Mouse (Mus musculus) brown adipose tissue, adult 24 weeks (tissue): ENCODE results near the gene Dcun1d2. TPM values are rescaled to one million over a fixed set of nuclear protein-coding genes. Genes with fewer than 3 reads are reported as not detected.
"Not testable (repeated sequence)": the region's sequence is repeated elsewhere in the genome, so short reads cannot be mapped to it uniquely, and the experiment has no call there.

Source experiments
- H3K27ac ChIP-seq: fragments of 200-500 bp; replicated peaks from 2 replicates; pipeline ENCODE4 v1.5.1; 2012; ENCODE audit warnings: low read depth, mild to moderate bottlenecking, low read length
- H3K4me1 ChIP-seq: fragments of 200-500 bp; 2 replicates; pipeline ENCODE4 v1.6.1; 2012; ENCODE audit warnings: low read length, mixed read lengths; ENCODE audit not compliant: control insufficient read depth, insufficient read depth, insufficient read length
- H3K4me3 ChIP-seq: fragments of 200-500 bp; 2 replicates; pipeline ENCODE4 v1.5.1; 2012; ENCODE audit warnings: low read depth, mild to moderate bottlenecking, low read length, moderate library complexity; ENCODE audit not compliant: insufficient read depth
- polyA plus RNA-seq: library from polyadenylated mRNA; stranded (reverse); fragments of >200 nt; gene quantifications from 2 replicates; pipeline ENCODE4 v1.2.4, GENCODE M21; 2012; ENCODE audit not compliant: missing spikeins, insufficient read depth, insufficient read length

The Dcun1d2 gene
- 21.1 and 24.8 TPM in 2 replicates for polyA plus RNA-seq

GRCm38 (mm10) chr8:13287692-13288623, at the start of gene Dcun1d2, which contains the start of gene Tmco3:
Gene Dcun1d2, minus strand, starts transcription at chr8:13288131.
Gene Tmco3, plus strand, starts transcription at chr8:13288190.
- H3K4me3 ChIP-seq = peak within 1 kb of the TSS; percentile 90
- peak within 1 kb of the TSS; percentile 97 for H3K27ac ChIP-seq
- H3K4me1 ChIP-seq = peaks cover 3% of the 10 kb centered on the region; the same call in 1 of the 2 replicates

- H3K27ac ChIP-seq = no peak overlapping the region
- peaks cover 3% of the 10 kb centered on the region; the same call in 1 of the 2 replicates for H3K4me1 ChIP-seq
- H3K4me3 ChIP-seq = no peak overlapping the region
Observed at GRCm38 (mm10) chr8:13337678-13338077, 49.7 kb upstream of the Dcun1d2 start.

GRCm38 (mm10) chr8:13337245-13337644, 49.3 kb upstream of the Dcun1d2 start:
- H3K27ac ChIP-seq, H3K4me1 ChIP-seq, H3K4me3 ChIP-seq: not testable (repeated sequence)

- Histone ChIP-seq H3K4me1 (0 out of 2 replicates have a peak, but pooled peaks cover 2% of the 10 kb centered on the region), H3K27ac (no peak overlapping the region), H3K4me3 (no peak overlapping the region)
Observed at GRCm38 (mm10) chr8:13334671-13335070, 46.7 kb upstream of the Dcun1d2 start.

GRCm38 (mm10) chr8:13326598-13326997, 38.7 kb upstream of the Dcun1d2 start:
- Histone ChIP-seq H3K4me1 (no peaks in the 10 kb centered on the region), H3K27ac (no peak overlapping the region), H3K4me3 (no peak overlapping the region)

GRCm38 (mm10) chr8:13316671-13317070, 28.7 kb upstream of the Dcun1d2 start:
- no peak overlapping the region for H3K27ac ChIP-seq
- no peak overlapping the region for H3K4me3 ChIP-seq
- no peaks in the 10 kb centered on the region for H3K4me1 ChIP-seq

GRCm38 (mm10) chr8:13314922-13315321, 27.0 kb upstream of the Dcun1d2 start:
- Histone ChIP-seq H3K27ac (no peak overlapping the region), H3K4me1 (no peaks in the 10 kb centered on the region), H3K4me3 (no peak overlapping the region)

GRCm38 (mm10) chr8:13306916-13307315, 19.0 kb upstream of the Dcun1d2 start:
- H3K27ac ChIP-seq = no peak overlapping the region
- H3K4me3 ChIP-seq = no peak overlapping the region
- no peaks in the 10 kb centered on the region for H3K4me1 ChIP-seq

GRCm38 (mm10) chr8:13306309-13306909, 18.5 kb upstream of the Dcun1d2 start:
- Histone ChIP-seq H3K27ac (no peak overlapping the region), H3K4me1 (no peaks in the 10 kb centered on the region), H3K4me3 (no peak overlapping the region)

- Histone ChIP-seq H3K4me1 (no peaks in the 10 kb centered on the region), H3K27ac (no peak overlapping the region), H3K4me3 (no peak overlapping the region)
Observed at GRCm38 (mm10) chr8:13305884-13306283, 18.0 kb upstream of the Dcun1d2 start.

GRCm38 (mm10) chr8:13305459-13305858, 17.5 kb upstream of the Dcun1d2 start:
- Histone ChIP-seq H3K4me1 (no peaks in the 10 kb centered on the region), H3K4me3 (no peak overlapping the region), H3K27ac (no peak overlapping the region)

- Histone ChIP-seq H3K4me3 (no peak overlapping the region), H3K27ac (no peak overlapping the region), H3K4me1 (no peaks in the 10 kb centered on the region)
Observed at GRCm38 (mm10) chr8:13301036-13301435, 13.1 kb upstream of the Dcun1d2 start.

GRCm38 (mm10) chr8:13299571-13299970, 11.6 kb upstream of the Dcun1d2 start:
- H3K4me1 ChIP-seq = no peaks in the 10 kb centered on the region
- H3K27ac ChIP-seq = no peak overlapping the region
- no peak overlapping the region for H3K4me3 ChIP-seq

GRCm38 (mm10) chr8:13293677-13294470, 5.9 kb upstream of the Dcun1d2 start:
- H3K4me3 ChIP-seq = no peak overlapping the region
- H3K4me1 ChIP-seq = no peaks in the 10 kb centered on the region
- no peak overlapping the region for H3K27ac ChIP-seq

- Histone ChIP-seq H3K4me1 (no peaks in the 10 kb centered on the region), H3K4me3 (no peak overlapping the region), H3K27ac (no peak overlapping the region)
Observed at GRCm38 (mm10) chr8:13292364-13292763, 4.4 kb upstream of the Dcun1d2 start.
